8 mouse cellular contexts compared by ENCODE assay signal in the genomic region with DNA sequence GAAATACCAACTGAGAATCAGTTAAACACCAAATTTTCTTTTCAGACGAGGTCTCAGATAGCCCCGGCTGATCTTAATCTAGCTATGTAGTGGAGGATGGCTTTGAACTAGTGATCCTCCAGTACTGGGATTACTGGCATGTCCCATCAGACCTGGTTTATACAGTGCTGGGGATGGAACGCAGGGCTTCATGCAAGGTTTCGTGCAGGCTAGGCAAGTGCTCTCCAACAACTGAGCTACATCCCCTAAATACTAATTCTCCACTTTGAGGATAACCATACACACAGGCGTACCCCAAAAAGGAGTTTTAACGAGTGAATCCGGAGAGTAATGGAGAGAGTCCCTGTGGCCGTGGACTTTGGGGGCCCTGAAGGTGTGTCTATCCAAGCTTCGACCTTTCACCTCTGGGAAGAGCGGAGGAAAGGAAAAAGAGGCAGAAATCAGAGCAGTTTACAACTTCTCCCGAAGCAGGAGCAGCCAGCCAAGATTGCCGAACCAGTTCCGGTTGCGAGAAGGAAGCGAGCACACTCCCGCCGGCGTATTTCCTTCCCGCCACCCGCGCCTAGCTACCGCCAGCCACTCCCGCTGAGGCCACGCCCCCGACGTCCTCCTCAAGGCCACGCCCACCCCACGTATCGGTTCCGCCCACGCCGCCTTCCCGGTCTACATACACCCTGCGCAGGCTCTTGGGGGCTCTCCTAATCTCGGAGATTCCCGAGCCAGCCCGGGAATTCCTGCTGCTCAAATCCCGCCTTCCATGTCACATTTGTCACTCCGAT. TPM values are rescaled to one million over a fixed set of nuclear protein-coding genes. Genes with fewer than 3 reads are reported as not detected.
DNase-seq lines count a peak whose midpoint lies in the region; ATAC-seq and TF ChIP-seq lines count a peak whose summit lies in the region.

No protein-coding gene starts in this region.

- peak overlapping the region; percentile 65 for H3K9ac ChIP-seq in forebrain, embryonic 14.5 days (ENCODE audit: low read length)

- peak; percentile 99 for ATAC-seq in forebrain, embryonic 14.5 days
- ATAC-seq in neutrophil, adult 5-6 weeks (ENCODE audit: extremely low read depth, insufficient number of reproducible peaks, low FRiP score, poor library complexity, severe bottlenecking) = peak; percentile 92

- no peaks in the 10 kb centered on the region for H3K27me3 ChIP-seq in forebrain, embryonic 14.5 days (replicated peaks; ENCODE audit: control insufficient read depth, insufficient read depth, low read length)

- H3K4me3 ChIP-seq in forebrain, embryonic 14.5 days (ENCODE audit: low read depth, low read length) = peak overlapping the region; percentile 43
- peak overlapping the region; percentile 83 for H3K4me3 ChIP-seq in lung, adult 2 months (replicated peaks; ENCODE audit: extremely low read depth, low read depth, low read length)

- 0 out of 2 replicates have a peak, but pooled peaks cover 2% of the 10 kb centered on the region for H3K36me3 ChIP-seq in forebrain, embryonic 14.5 days (ENCODE audit: control insufficient read depth, insufficient read depth, low read length)

- peak; percentile 99 for DNase-seq in ES-CJ7 (ENCODE audit: low read depth, low spot score)
- peak; percentile 96 for DNase-seq in cerebellum, adult 11 months
- peak; percentile 99 for DNase-seq in forebrain, embryonic 14.5 days (ENCODE audit: low spot score)
- DNase-seq in heart, postnatal 25 days (ENCODE audit: low spot score) = peak; percentile 97
- peak; percentile 95 to 98 for DNase-seq in layer of hippocampus, adult 18-20 months (ENCODE audit: low spot score in 2 of 2)
- DNase-seq in lung, adult 2 months = peak; percentile 99
- DNase-seq in thymus, adult 18-20 months = peak; percentile 93 to 94

- 4% methylated on average over 39 of the region's 39 CpGs for WGBS in forebrain, embryonic 14.5 days
- 3% methylated on average over 39 of the region's 39 CpGs for WGBS in lung, adult 2 months

- peak; percentile 85; the same call in 1 of the 2 replicates for TF ChIP-seq POLR2A in lung, adult 2 months (IDR thresholded peaks at IDR 0.05; ENCODE audit: borderline replicate concordance, extremely low read depth, low read depth, low read length)

- H3K4me1 ChIP-seq in forebrain, embryonic 14.5 days (ENCODE audit: control insufficient read depth, insufficient read depth, low read length) = peaks cover 4% of the 10 kb centered on the region
- H3K4me1 ChIP-seq in lung, adult 2 months (ENCODE audit: control insufficient read depth, insufficient read depth, low read length) = peaks cover 6% of the 10 kb centered on the region

- H3K4me2 ChIP-seq in forebrain, embryonic 14.5 days (ENCODE audit: low read length) = peak overlapping the region; percentile 75

- TF ChIP-seq CTCF in lung, adult 2 months (IDR thresholded peaks at IDR 0.05; ENCODE audit: insufficient read depth, low read length) = no peak

- no peaks in the 10 kb centered on the region for H3K9me3 ChIP-seq in forebrain, embryonic 14.5 days (replicated peaks; ENCODE audit: control insufficient read depth, low read length)

- intact Hi-C loops in heart, postnatal 25 days (cut with DNase I) = loop anchor here (1.0 to 10.0 kb wide), 2 partner anchors 43 to 198 kb away; partner anchors contain the start of genes Sfr1 and Slk

- H3K27ac ChIP-seq in forebrain, embryonic 14.5 days (ENCODE audit: low read depth, low read length) = peak overlapping the region; percentile 22; the same call in 1 of the 2 replicates

RNA-seq across cellular contexts. Expression of gene Stn1, which starts 0.6 kb away (rescaled TPM):
- 39.0 and 41.6 TPM in 2 replicates for polyA plus RNA-seq in forebrain, embryonic 14.5 days (2014; fragmentation: Nextera tagmentation; extraction: Ambion mirVana)
- total RNA-seq in heart, postnatal 25 days (2021) = 10 to 100 TPM; 17.8 to 18.9 TPM
- 10 to 100 TPM; 21.0 to 22.8 TPM for total RNA-seq in layer of hippocampus, adult 18-20 months (2021)
- polyA plus RNA-seq in lung, adult 2 months (2012; rRNA removed) = 19.2 and 21.1 TPM in 2 replicates
- 25.0 and 26.6 TPM in 2 replicates for total RNA-seq in neutrophil, adult 5-6 weeks (2017)

RNA-seq across cellular contexts. Expression of gene Slk, which starts 42.8 kb away (rescaled TPM):
- polyA plus RNA-seq in forebrain, embryonic 14.5 days (2014; fragmentation: Nextera tagmentation; extraction: Ambion mirVana) = 8.2 and 8.5 TPM in 2 replicates
- total RNA-seq in heart, postnatal 25 days (2021) = 10 to 100 TPM; 84.7 to 94.1 TPM
- total RNA-seq in layer of hippocampus, adult 18-20 months (2021) = 10 to 100 TPM; 64.4 to 64.7 TPM
- polyA plus RNA-seq in lung, adult 2 months (2012; rRNA removed) = 11.0 and 18.3 TPM in 2 replicates
- total RNA-seq in neutrophil, adult 5-6 weeks (2017) = 165 and 167 TPM in 2 replicates

Comparison
In these comparisons a context has a peak if more than half of its experiments do, and no peak if none do; other contexts are left out.
1. Peak in every context shown above with its lines: DNase-seq, ATAC-seq, H3K4me3 ChIP-seq and H3K27ac ChIP-seq.